Mouse (Mus musculus) WW6 (cell line): Measurements from ENCODE around the gene Adam1a.
"Not testable (repeated sequence)": the region's sequence is repeated elsewhere in the genome, so short reads cannot be mapped to it uniquely, and the experiment has no call there.

Experiments used
- DNase-seq: peaks from one replicate; pipeline ENCODE4 v3.0.0-alpha.2; 2013; ENCODE audit warnings: low read depth, low spot score

Gene Adam1a

GRCm38 (mm10) chr5:121564468-121564895 lies 19.2 kb upstream of the Adam1a start:
- peak; percentile 74 for DNase-seq

GRCm38 (mm10) chr5:121562436-121562835 lies 17.2 kb upstream of the Adam1a start:
- no peak for DNase-seq

- DNase-seq: no peak
These were observed 3.9 kb upstream of the Adam1a start for GRCm38 (mm10) chr5:121549196-121549595.

GRCm38 (mm10) chr5:121547084-121547483 lies 1.8 kb upstream of the Adam1a start:
- no peak for DNase-seq

- DNase-seq: no peak
These were observed 1.2 kb upstream of the Adam1a start for GRCm38 (mm10) chr5:121546530-121546895.

GRCm38 (mm10) chr5:121545793-121546529 lies 679 bp upstream of the Adam1a start, which contains the start of gene Mapkapk5:
Gene Mapkapk5 (minus strand): TSS chr5:121545905.
- peak; percentile 90 for DNase-seq

GRCm38 (mm10) chr5:121543370-121543769 lies 1.9 kb downstream of the Adam1a start:
- DNase-seq: no peak

GRCm38 (mm10) chr5:121541235-121541634 lies 4.0 kb downstream of the Adam1a start:
- DNase-seq: no peak

- DNase-seq: no peak
These were observed 5.2 kb downstream of the Adam1a start for GRCm38 (mm10) chr5:121540066-121540465.

GRCm38 (mm10) chr5:121537588-121537987 lies 7.7 kb downstream of the Adam1a start:
- no peak for DNase-seq

- DNase-seq: no peak
These were observed 8.2 kb downstream of the Adam1a start for GRCm38 (mm10) chr5:121536921-121537555.

GRCm38 (mm10) chr5:121535116-121535515 lies 10.2 kb downstream of the Adam1a start:
- DNase-seq: no peak

GRCm38 (mm10) chr5:121534521-121534920 lies 10.8 kb downstream of the Adam1a start:
- DNase-seq: peak; percentile 33

GRCm38 (mm10) chr5:121526961-121527360 lies 18.3 kb downstream of the Adam1a start:
- DNase-seq: no peak

GRCm38 (mm10) chr5:121526526-121526925 lies 18.8 kb downstream of the Adam1a start:
- no peak for DNase-seq

- DNase-seq: no peak
These were observed 19.4 kb downstream of the Adam1a start for GRCm38 (mm10) chr5:121525774-121526450.

- not testable (repeated sequence) for DNase-seq
These were observed 25.5 kb downstream of the Adam1a start for GRCm38 (mm10) chr5:121519758-121520157.

GRCm38 (mm10) chr5:121518983-121519382 lies 26.3 kb downstream of the Adam1a start:
- no peak for DNase-seq

- DNase-seq: no peak
These were observed 35.3 kb downstream of the Adam1a start for GRCm38 (mm10) chr5:121510009-121510408.

GRCm38 (mm10) chr5:121506846-121507245 lies 38.4 kb downstream of the Adam1a start:
- DNase-seq: no peak

- no peak for DNase-seq
These were observed 42.1 kb downstream of the Adam1a start, which contains the start of gene Adam1b for GRCm38 (mm10) chr5:121503231-121503630. Gene Adam1b (minus strand): TSS chr5:121503435.

GRCm38 (mm10) chr5:121501424-121501996 lies 43.8 kb downstream of the Adam1a start:
- DNase-seq: not testable (repeated sequence)
